Mouse (Mus musculus) lung, adult 2 months (tissue): Measurements from ENCODE around the gene Tnfrsf19. TPM values are rescaled to one million over a fixed set of nuclear protein-coding genes. Genes with fewer than 3 reads are reported as not detected.

ENCODE experiments used
- DNase-seq: peaks from one replicate; pipeline ENCODE4 v3.0.0; 2022
- H3K4me1 ChIP-seq: fragments of 200-500 bp; 2 replicates; pipeline ENCODE4 v1.6.1; 2011; ENCODE audit warnings: low read length; ENCODE audit not compliant: control insufficient read depth, insufficient read depth
- H3K4me3 ChIP-seq: fragments of 200-500 bp; replicated peaks from 2 replicates; pipeline ENCODE3; 2011; ENCODE audit warnings: low read depth, mild to moderate bottlenecking, control low read depth, low read length; ENCODE audit errors: extremely low read depth
- CTCF ChIP-seq: fragments of 200-500 bp; IDR thresholded peaks from 2 replicates; pipeline ENCODE4 v1.5.1; 2011; ENCODE audit warnings: mild to moderate bottlenecking, low read length, control low read depth; ENCODE audit not compliant: insufficient read depth
- POLR2A ChIP-seq: fragments of 200-500 bp; IDR thresholded peaks from 2 replicates; pipeline ENCODE4 v1.6.1; 2011; ENCODE audit warnings: low read depth, mild to moderate bottlenecking, control low read depth, low read length, borderline replicate concordance; ENCODE audit errors: extremely low read depth
- WGBS: fragments of 180-500 bp; shearing (Covaris S2); methylation state at CpG from one replicate; pipeline ENCODE4 v1.1.7; 2018; 5-methylcytosine and 5-hydroxymethylcytosine counted together
- polyA plus RNA-seq: library from polyadenylated mRNA; depleted of rRNA; stranded (reverse); fragments of >200 nt; gene quantifications from 2 replicates; pipeline ENCODE4 v1.2.3, GENCODE M21; 2012; rRNA removed

Tnfrsf19 gene
- polyA plus RNA-seq, 1 experiment, result 71.4 TPM

GRCm38 (mm10) chr14:60916661-60917060, 129.6 kb downstream of the Tnfrsf19 start:
- Histone ChIP-seq H3K4me1 (no peaks in the 10 kb centered on the region), H3K4me3 (no peak overlapping the region)
- TF ChIP-seq POLR2A, result no peak
- no peak for TF ChIP-seq CTCF
- DNase-seq, result no peak
- WGBS, result 40% methylated on average over 4 of the region's 4 CpGs

Other genes with a start within 250 kb of the Tnfrsf19 start
- gene Sacs, start 92.0 kb upstream of the Tnfrsf19 start, polyA plus RNA-seq, result 0.51 and 1.2 TPM in 2 replicates
- gene Sgcg, start 212.0 kb upstream of the Tnfrsf19 start, polyA plus RNA-seq, result 1.8 and 5.6 TPM in 2 replicates